Mouse (Mus musculus) v-Abl transformed pro-B cells (cell line): ENCODE measurements around the gene H1fx.
"Not testable (repeated sequence)": the region's sequence is repeated elsewhere in the genome, so short reads cannot be mapped to it uniquely, and the experiment has no call there.

Experiments
- in situ Hi-C, 2 experiments: fragments of 400-800 bp; cut with MboI; formaldehyde crosslinking; loops; one replicate each; pipeline ENCODE4 v1.15.1; 2025; ENCODE audit not compliant: unreplicated experiment in 2 of 2

H1fx gene

GRCm38 (mm10) chr6:87991216-87991615 is 9.8 kb upstream of the H1fx start:
- in situ Hi-C loops, result loop anchor here (5.0 to 10.0 kb wide), 4 partner anchors 44 to 286 kb away; no protein-coding TSS in a partner anchor

DNA sequence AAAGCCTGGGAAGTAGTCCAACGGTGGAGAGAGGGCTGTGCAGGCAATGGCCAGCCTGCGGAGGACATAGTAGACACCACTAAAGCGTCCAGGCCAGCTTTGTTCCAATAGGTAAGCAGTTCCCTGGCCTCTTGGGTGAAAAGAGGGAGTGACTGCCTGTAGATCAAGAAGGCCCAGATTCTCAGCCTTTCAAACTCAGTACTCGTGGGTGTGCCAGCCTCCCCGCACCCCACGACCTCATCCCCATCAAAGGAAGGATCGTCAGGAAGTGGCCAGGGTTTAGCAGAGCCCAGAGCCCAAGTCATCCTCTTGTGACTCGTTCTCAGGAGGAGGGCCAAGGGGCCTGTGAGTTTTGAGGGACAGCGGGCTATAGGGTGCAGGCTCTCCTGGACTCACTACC is 1.1 kb upstream of the H1fx start:
- in situ Hi-C loops, result loop anchor here in 1 of 2 experiments (10.0 kb wide), 1 partner anchor 278 kb away; no protein-coding TSS in a partner anchor

DNA sequence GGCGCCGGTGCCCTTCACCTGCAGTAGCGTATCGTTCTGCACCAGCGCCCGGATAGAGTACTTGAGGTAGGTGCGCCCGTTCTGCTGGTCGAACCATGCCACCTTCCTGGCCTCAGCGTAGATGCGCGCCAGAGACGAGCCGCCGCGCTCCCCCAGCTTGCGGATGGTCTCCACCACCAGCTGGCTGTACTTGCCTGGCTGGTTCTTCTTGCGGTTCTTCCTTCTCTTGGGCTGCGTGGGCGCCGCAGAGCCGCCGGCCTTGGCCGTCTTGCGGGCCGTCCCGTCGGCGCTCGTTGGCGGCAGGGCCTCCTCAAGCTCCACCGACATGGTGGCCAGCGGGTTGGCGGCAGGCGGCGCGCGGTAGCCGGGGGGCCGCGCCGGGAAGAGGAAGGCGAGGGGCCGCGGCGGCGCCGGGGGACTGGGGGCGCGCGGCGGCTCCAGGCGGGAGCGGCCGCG is 379 bp downstream of the H1fx start:
- in situ Hi-C loops, result loop anchor here in 1 of 2 experiments (10.0 kb wide), 1 partner anchor 276 kb away; no protein-coding TSS in a partner anchor

- in situ Hi-C loops, result loop anchor here in 1 of 2 experiments (10.0 kb wide), 1 partner anchor 276 kb away; no protein-coding TSS in a partner anchor
Measured at GRCm38 (mm10) chr6:87980374-87981029, 935 bp downstream of the H1fx start.

GRCm38 (mm10) chr6:87979728-87980127 is 1.7 kb downstream of the H1fx start:
- in situ Hi-C loops, result loop anchor here in 1 of 2 experiments (10.0 kb wide), 1 partner anchor 275 kb away; no protein-coding TSS in a partner anchor

DNA sequence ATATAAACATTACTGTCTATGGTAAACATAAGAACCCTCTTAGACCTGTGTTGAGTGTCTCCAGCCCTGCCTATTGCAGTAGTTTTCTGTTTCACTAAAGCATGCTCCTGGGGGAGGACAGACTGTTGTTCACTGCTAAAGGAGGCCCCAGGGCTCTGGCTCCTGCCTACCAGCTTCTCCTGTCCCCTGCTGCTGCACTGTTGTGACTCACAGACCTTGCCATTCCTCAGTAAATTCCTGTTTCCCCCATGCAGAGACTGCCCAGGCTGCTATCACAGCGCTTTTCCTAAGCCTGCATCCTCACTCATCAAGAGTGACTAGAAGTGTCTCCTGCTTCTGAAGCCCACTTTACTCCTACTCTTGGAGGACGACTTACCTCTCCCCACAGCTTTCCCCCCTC is 11.4 kb downstream of the H1fx start:
- in situ Hi-C loops, result no loop called here

GRCm38 (mm10) chr6:87962457-87962856 is 19.0 kb downstream of the H1fx start:
- in situ Hi-C loops, result not testable (repeated sequence)

DNA sequence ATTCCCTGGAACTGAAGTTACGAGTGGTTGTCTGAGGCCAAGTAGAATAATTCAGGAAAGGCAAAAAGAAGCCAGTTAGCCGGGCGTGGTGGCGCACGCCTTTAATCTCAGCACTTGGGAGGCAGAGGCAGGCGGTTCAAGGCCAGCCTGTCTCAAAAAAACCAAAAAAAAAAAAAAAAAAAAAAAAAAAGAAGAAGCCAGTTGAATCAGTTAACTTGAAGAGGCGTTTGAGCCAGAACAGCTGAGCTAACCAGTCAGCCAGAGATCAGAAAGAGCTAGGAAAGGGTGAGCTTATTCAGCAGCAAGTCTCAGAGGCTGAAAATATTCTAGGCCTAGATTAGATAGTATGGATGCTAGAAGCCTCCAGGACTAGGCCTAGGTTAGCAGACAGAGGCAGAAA is 39.3 kb downstream of the H1fx start:
- in situ Hi-C loops, result no loop called here

GRCm38 (mm10) chr6:87938941-87939340 is 42.5 kb downstream of the H1fx start:
- in situ Hi-C loops, result no loop called here

DNA sequence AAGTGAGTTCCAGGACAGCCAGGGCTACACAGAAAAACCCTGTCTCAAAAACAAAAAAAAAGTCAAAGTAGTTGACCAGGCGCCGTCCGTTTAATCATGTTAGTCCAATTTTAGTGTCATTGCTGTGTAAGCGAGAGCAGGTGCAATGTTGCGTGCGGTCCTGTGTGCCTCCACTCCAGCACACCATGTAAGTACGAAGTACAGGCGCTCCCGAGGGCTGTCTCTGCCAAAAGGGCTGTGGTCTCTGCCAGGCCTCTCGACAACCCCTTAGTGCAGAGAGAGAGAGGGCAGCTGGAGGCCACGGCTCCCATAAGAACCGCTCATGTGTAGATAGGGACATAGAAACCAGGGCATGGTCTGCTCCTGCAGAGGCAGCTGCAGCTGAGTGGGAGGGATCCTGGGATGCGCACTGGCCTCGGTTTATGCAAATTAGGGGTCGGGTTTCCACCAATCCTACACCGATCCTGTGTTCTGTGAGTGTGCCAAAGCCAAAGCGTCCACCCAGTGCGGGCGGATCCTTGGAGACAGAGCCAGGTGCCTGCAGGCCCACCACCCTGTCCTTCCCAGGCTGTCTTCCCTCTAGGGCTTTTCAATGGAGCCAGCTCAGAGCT is 44.2 kb downstream of the H1fx start:
- in situ Hi-C loops, result no loop called here

DNA sequence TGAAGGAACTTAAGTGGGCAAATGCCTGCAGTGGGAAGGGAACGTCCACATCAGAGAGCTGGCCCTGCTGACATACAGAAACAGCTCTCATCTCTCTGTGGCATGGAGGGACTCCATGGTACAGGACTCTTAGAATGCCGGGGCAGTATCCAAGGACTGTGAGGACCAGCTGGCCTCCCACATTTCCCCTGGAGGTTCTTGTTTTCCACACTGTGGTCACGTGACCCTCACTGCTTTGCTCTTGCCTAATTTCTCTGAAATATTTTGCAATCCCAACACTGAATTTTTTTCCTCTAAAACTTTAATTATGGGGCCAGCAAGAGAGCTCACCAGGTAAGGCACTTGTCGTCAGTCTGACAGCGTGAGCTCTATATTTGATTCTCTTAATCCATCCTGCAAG is 46.4 kb downstream of the H1fx start:
- in situ Hi-C loops, result no loop called here
